Mouse (Mus musculus) megakaryocyte-erythroid progenitor cell, adult 5 weeks (primary cell): Measurements from ENCODE around the gene 2810459M11Rik. TPM values are rescaled to one million over a fixed set of nuclear protein-coding genes. Genes with fewer than 3 reads are reported as not detected.

ENCODE experiments used
- polyA plus RNA-seq: library from polyadenylated mRNA; stranded (reverse); fragments of >175 nt; gene quantifications from 2 replicates; pipeline ENCODE4 v1.2.3, GENCODE M21; 2012

2810459M11Rik gene
- polyA plus RNA-seq = 0.08 and 0.16 TPM in 2 replicates

GRCm38 (mm10) chr1:86045848-86046805 is at the start of gene 2810459M11Rik:
Gene 2810459M11Rik (plus strand): TSS chr1:86045863.

DNA sequence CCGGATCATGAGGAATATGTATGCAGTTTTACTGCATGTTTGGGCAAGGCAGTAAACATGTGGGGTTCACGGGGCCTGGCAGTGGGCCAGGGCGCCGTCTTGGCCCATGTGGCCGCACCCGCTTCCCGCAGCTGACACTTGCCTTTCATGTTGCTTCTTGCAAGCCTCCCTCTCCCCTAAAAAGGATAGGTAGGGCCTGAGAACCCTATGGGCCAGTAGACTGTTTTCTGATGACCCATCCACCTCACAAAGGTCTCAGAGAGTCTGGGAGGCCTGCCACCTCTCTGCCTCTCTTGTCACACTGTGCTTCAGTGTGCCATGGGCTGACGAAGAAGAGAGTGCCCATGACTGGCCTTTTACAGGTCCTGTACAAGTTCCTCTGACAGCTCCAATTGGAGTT is 29.1 kb upstream of the 2810459M11Rik start, which contains the start of gene Spata3:
Gene Spata3 (plus strand): TSS at position 301 of the 400 bp plus-strand sequence.

GRCm38 (mm10) chr1:86064271-86064991 is 18.8 kb downstream of the 2810459M11Rik start, which contains the start of gene Psmd1:
Gene Psmd1 (plus strand): TSS chr1:86064387.

Other genes starting within 250 kb of the 2810459M11Rik start
- 99.1 and 113 TPM in 2 replicates for gene Itm2c, start 151.6 kb upstream of the 2810459M11Rik start, polyA plus RNA-seq
- gene 4933407L21Rik, start 117.4 kb upstream of the 2810459M11Rik start, polyA plus RNA-seq = 0.02 TPM in 1 of 2 replicates, not detected in the other
- 0.04 TPM in 1 of 2 replicates, not detected in the other for gene Gpr55, start 84.9 kb upstream of the 2810459M11Rik start, polyA plus RNA-seq
- not detected in 2 replicates for gene Spata3, start 29.0 kb upstream of the 2810459M11Rik start, polyA plus RNA-seq
- gene Psmd1, start 18.5 kb downstream of the 2810459M11Rik start, polyA plus RNA-seq = 21.1 and 25.8 TPM in 2 replicates
- gene Htr2b, start 66.1 kb downstream of the 2810459M11Rik start, polyA plus RNA-seq = not detected in 2 replicates
- gene Gm21972, start 87.8 kb downstream of the 2810459M11Rik start, polyA plus RNA-seq = 4.1 and 5.6 TPM in 2 replicates
- gene Armc9, start 108.9 kb downstream of the 2810459M11Rik start, polyA plus RNA-seq = 2.4 and 3.1 TPM in 2 replicates